Mouse (Mus musculus) B cell, adult 67 days (primary cell): Measurements from ENCODE around the gene Cntd1. TPM values are rescaled to one million over a fixed set of nuclear protein-coding genes. Genes with fewer than 3 reads are reported as not detected.

Experiments
- total RNA-seq, 2 experiments: library from RNA; stranded (reverse); gene quantifications; 4 replicates each; pipeline ENCODE4 v1.2.4; 2023

Cntd1 gene
- total RNA-seq = under 1 TPM in 1 of 2 experiments, not detected in 1; 0.29 TPM

DNA sequence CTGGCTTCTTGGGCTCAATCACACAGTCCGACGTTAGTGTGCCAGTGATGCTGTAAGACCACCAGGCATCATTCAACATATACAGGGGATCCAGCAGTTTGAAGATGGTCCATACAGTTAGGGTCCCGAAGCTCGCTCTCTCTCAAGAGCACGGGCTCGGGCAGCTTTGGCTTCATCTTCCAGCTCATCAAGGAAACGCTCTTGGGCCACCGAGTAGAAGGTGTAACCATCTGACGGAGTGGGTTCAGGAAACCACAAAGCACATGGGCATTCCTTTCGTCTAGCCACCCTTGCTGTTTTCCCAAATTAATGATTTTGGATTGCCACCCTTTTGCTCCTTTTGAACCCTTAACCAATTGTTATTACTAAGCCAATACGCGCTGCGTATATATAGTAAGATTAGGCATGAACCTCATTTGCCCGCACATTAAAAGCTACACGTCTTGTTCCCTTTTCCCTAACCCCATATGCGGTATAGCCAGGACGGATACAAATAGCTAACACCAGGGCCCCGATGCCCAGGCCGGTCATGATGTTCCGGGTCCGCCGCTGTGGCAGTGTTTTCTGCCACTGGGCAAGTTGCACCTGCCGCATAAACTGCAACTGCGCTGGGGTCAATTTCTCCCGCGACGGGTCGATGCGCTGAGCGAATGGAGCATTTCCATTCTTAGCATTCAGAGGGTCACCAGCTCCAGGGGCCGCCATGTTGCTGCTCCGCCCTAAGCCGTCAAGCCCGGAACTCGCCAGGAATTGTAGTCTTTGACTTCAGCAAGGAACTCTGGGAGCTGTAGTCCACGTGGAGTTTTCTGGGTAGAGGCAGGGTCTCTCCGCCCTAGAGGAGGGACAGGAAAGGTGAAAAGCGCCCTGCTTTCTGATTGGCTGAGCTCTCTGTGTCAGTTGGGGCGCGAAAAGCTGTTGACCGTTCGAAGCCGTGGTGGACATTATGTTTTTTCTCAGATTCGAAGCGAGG lies at the start of gene Cntd1, which contains the start of gene Coa3:
Cntd1 (plus strand) TSS at position 790 of the 970 bp plus-strand sequence.
Coa3 (minus strand) TSS at position 892 of the 970 bp plus-strand sequence.

DNA sequence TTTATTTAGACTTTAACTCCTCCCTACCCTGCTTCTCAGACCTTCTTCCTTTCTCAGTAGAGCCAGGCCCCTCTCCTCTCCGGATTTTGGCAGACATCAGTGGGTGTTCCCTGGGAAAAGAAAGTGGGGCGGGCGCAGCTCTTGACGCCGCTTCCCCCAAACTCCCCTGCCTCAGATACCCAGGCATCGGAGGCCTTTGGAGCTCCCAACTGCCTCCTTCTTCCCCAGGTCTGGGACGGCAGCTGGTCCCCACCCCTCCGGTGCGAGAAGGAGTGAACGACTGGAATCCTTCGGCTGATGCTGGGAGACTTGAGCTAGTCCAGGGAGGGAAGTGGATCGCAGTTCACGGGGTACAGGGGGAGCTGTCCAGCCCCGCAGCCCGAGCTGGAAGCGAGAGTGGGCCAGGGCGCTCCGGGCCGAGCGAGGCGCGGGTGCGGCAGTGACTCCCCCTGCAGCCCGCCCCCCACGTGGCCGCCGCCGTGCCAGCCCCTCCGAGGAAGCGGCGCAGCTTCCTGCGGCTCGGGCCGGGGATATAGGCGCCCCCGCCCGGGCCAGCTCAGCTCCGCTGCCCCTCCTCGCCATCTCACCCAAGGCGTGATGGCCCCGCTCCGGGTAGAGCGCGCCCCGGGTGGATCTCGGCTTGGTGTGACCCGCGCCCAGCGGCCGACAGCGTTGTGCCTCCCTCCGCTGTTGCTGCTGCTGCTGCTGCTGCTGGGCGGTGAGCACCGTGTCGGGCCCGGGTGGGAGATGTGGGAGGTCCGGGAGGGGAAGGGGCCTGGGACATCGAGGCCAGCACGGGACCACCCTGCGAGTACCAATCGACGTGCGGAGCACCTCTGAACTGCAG lies 32.7 kb upstream of the Cntd1 start, which contains the start of gene Ramp2:
Ramp2 (plus strand) TSS at position 174 of the 847 bp plus-strand sequence.

DNA sequence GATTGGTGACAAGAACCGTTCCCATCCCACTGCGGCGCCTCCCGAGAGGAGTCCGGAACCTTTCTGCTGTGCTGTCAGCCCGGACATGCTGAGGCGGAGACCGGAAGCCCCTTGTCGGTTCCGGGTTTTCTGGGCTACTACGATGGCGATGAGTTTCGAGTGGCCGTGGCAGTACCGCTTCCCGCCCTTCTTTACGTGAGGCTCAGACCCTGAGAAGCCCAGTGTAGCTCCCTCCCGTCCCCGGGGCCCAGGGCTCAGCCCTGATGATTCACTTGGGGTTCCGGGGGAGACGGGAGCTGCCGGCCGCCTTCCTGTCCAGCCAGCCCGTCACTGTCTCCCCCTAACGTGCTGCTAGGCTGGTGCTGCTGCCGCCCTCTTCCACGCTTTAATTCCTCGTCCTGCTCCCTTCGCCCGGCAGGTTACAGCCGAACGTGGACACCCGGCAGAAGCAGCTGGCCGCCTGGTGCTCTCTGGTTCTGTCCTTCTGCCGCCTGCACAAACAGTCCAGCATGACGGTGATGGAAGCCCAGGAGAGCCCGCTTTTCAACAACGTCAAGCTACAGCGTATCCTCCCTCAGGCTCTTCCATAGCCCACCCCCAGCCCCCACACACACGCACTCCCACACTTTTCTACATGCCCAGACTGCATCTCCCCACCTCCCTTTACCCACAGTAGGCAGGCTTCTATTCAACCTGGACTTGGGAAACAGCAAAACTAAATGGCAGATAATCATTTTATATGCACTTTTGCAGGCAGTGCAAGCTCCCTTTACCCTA lies 25.0 kb upstream of the Cntd1 start, which contains the start of gene Vps25:
Vps25 (plus strand) TSS at position 95 of the 777 bp plus-strand sequence.

DNA sequence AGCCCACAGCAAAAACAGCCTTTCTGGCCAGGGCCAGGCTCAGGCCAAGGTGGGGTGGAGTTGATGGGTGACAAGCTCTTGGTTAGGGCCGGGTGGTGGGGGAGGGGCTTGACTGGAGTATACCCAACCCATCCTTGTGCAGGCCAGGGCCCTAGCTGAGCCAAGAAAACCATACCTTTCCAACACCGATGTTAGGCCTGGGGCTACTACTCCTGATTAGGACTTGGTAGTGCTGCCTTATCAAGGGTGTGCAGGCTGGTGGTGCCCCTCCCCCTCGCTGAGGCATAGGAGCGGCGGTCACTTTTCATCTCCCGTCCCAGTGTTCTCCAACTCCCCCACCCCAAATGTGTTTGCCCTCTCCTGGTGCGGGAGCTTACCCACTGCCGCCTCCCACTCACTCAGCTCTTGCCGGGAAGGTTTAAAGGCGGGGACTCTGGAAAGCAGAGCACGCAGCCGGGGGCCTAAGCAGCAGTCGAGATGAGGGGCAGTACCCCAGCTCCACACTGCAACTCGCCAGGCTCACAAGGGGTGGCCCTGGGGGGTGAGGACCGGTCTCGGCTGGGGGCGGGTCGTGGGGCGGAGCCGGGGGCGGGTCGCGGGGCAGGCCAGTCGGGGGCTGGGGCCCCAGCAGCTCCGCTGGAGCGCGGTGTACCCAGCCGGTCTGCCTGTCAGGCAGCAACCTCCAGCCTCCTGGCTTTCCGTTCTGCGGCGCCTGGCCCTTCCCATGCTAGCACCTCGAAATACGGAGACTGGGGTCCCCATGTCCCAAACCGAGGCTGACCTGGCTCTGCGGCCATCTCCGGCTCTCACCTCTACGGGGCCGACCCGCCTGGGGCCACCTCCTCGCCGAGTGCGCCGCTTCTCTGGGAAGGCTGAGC lies 18.6 kb upstream of the Cntd1 start, which contains the start of gene Wnk4:
Wnk4 (plus strand) TSS at position 620 of the 878 bp plus-strand sequence.

DNA sequence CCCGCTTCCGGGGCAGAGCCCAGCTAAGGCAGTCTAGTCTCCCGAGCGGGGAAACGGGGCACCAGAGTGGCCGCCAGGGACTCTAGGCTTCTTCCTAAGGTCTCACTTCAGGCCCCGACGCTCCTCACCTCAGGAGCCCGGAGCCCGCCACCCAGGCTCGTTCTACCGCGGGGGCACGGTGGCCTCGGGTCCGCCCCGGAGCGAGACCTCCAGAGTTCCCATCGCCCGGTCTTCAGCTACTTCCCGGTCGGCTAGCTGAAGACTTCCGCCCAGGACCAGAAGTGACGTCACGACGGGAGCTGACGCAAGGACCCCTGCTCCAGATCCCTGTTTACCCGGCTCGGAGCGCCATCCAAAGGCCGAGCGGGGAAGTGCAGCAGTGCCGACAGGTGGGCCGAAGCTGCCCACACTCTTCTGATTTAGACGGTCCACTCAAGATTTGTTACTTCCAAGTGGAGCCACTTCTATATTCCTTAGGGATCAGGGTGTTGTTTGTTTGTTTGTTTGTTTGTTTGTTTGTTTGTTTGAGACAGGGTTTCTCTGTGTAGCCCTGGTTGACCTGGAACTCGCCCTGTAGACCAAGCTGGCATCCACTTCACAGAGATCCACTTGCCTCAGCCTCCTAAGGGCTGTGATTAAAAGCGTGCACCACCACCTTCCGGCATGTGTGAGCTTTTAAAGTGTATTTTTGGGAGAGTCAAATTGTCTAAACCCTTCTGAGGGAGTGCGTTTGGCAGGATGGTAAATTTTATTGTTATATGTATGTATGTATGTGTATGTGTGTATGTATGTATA lies 23.4 kb downstream of the Cntd1 start, which contains the start of gene Becn1:
Becn1 (minus strand) TSS at position 283 of the 795 bp plus-strand sequence.

DNA sequence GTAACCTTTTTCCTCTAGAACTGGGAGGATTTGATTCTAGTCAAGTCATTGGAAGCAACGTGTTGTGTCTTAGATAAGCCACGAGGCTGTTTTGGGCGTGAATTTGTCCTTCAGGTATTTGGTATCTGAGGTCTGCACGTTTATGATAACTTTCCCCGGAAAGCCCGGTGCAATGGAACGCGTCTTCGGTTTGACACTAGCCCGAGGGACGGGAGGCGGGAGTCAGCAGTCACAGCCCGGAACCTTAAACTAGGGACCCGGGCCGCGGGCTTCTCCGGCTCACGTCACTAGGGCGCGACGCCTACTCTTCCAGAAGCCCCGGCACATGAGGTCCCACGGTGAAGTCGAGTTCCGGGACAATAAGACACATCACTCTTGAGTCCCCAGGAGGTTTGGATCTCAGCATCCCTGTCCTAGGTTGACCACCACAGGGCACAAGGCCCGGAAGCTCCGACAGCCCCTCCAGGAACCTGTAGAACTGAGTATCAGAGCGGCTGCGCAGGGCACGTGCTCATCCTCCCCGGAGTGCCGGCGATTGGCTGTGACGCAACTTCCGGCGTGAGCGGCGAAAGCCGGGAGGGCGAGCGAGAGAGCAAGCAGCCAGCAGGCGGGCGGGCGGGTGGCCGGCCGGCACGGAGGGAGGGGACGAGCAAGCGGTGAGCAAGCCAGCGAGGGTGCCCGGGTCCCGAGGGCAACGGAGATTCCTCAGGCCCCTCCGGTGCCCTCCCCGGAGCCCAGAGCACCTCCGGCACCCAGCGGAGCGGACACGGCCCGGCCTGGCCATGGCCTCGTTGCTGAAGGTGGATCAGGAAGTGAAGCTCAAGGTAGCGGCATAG lies 37.1 kb downstream of the Cntd1 start, which contains the start of gene Psme3:
Psme3 (plus strand) TSS at position 549 of the 836 bp plus-strand sequence.

DNA sequence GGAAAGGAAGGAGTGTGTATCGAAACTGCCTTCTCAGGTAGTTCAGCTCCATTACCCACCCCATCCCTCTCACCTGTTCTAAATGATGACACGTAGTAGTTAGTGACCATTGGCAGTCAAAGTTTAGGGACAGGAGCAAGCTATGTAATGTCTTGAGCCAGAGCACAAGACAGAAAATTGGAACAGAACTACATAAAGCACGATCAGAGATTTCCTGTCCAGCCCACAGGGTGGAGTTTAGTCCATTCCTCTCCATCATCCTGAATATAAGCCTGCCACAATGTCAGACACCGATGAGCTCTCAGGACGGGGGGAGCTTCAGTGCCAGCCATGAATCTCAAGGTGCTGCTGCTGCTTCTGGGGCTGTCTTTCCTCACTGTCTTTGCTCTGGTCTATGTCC lies 46.0 kb downstream of the Cntd1 start, which contains the start of gene Aoc2:
Aoc2 (plus strand) TSS at position 301 of the 400 bp plus-strand sequence.

DNA sequence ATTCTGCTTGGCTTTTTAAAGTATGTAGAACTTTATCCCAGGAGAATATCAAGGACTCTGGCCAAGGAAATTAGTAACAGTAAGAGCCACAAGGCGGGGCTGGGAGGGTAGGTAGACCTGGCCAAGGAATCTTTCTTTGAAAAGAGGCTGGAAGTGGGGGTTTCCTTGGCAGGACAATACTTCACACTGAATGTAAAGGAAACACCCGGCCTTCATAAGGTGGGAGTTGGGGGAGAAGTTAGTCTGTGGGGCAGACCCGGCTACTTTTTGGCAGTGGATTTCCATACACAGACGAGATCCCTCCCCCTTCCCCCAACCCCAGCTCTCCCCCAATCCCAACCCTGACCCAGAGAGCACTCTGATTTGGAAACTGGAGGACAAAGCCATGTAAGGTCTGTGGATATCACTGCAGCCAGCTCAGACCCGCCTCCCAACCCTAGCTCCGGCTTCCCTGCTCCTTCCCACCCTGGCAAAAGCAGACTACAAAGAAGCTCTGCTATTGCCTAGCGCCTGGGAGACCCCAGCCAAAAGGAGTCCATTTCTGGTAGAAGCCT lies 51.6 kb downstream of the Cntd1 start, which contains the start of gene Aoc3:
Aoc3 (plus strand) TSS at position 235 of the 554 bp plus-strand sequence.

Other genes starting within 250 kb of the Cntd1 start
- 10 to 100 TPM; 18.5 to 24.4 TPM for gene Naglu, start 209.0 kb upstream of the Cntd1 start, total RNA-seq
- gene Hsd17b1, start 200.6 kb upstream of the Cntd1 start, total RNA-seq = 1 to 10 TPM; 2.2 to 2.9 TPM
- 10 to 100 TPM; 18.3 to 21.7 TPM for gene Coasy, start 196.4 kb upstream of the Cntd1 start, total RNA-seq
- gene Mlx, start 191.7 kb upstream of the Cntd1 start, total RNA-seq = 10 to 100 TPM; 36.8 to 37.6 TPM
- gene Psmc3ip, start 183.6 kb upstream of the Cntd1 start, total RNA-seq = 1 to 10 TPM; 2.9 to 3.5 TPM
- gene Retreg3, start 159.1 kb upstream of the Cntd1 start, total RNA-seq = 10 to 100 TPM; 85.9 to 89.2 TPM
- gene Tubg1, start 159.1 kb upstream of the Cntd1 start, total RNA-seq = 10 to 100 TPM; 14.2 to 17.4 TPM
- 1 to 10 TPM; 3.2 to 7.1 TPM for gene Tubg2, start 123.1 kb upstream of the Cntd1 start, total RNA-seq
- under 1 TPM; 0.21 to 0.32 TPM for gene Cntnap1, start 108.5 kb upstream of the Cntd1 start, total RNA-seq
- gene Plekhh3, start 107.7 kb upstream of the Cntd1 start, total RNA-seq = 1 to 10 TPM in 1 of 2 experiments, under 1 TPM in 1; 0.95 to 1.4 TPM
- gene Ccr10, start 103.6 kb upstream of the Cntd1 start, total RNA-seq = not detected
- 10 to 100 TPM; 89.5 to 93.8 TPM for gene Ezh1, start 52.5 kb upstream of the Cntd1 start, total RNA-seq
- gene Ramp2, start 33.0 kb upstream of the Cntd1 start, total RNA-seq = not detected
- gene Vps25, start 25.3 kb upstream of the Cntd1 start, total RNA-seq = 10 to 100 TPM; 69.8 to 82.7 TPM
- under 1 TPM; 0.20 to 0.77 TPM for gene Wnk4, start 18.4 kb upstream of the Cntd1 start, total RNA-seq
- gene Coa3, start 102 bp downstream of the Cntd1 start, total RNA-seq = 10 to 100 TPM; 30.6 to 33.6 TPM
- gene Becn1, start 23.3 kb downstream of the Cntd1 start, total RNA-seq = 100 to 1,000 TPM; 185 to 187 TPM
- 100 to 1,000 TPM; 143 to 148 TPM for gene Psme3, start 37.2 kb downstream of the Cntd1 start, total RNA-seq
- gene Aoc2, start 46.1 kb downstream of the Cntd1 start, total RNA-seq = 10 to 100 TPM; 13.2 to 14.9 TPM
- under 1 TPM in 1 of 2 experiments, not detected in 1; 0.50 TPM for gene Aoc3, start 51.6 kb downstream of the Cntd1 start, total RNA-seq
- not detected for gene G6pc, start 88.5 kb downstream of the Cntd1 start, total RNA-seq
- 10 to 100 TPM; 30.7 to 36.3 TPM for gene Aarsd1, start 138.6 kb downstream of the Cntd1 start, total RNA-seq
- gene Gm27029, start 145.8 kb downstream of the Cntd1 start, total RNA-seq = 1 to 10 TPM in 1 of 2 experiments, not detected in 1; 2.8 TPM
- 10 to 100 TPM; 22.5 to 22.6 TPM for gene Rundc1, start 146.1 kb downstream of the Cntd1 start, total RNA-seq
- 1 to 10 TPM; 1.9 to 2.6 TPM for gene Ptges3l, start 146.3 kb downstream of the Cntd1 start, total RNA-seq
- gene Rpl27, start 163.3 kb downstream of the Cntd1 start, total RNA-seq = 100 to 1,000 TPM; 111 to 123 TPM
- gene Ifi35, start 169.4 kb downstream of the Cntd1 start, total RNA-seq = 10 to 100 TPM; 72.3 to 76.1 TPM
- under 1 TPM in 1 of 2 experiments, not detected in 1; 0.52 TPM for gene Rnd2, start 186.0 kb downstream of the Cntd1 start, total RNA-seq
- gene Vat1, start 187.2 kb downstream of the Cntd1 start, total RNA-seq = 10 to 100 TPM; 18.7 to 19.2 TPM